Mouse (Mus musculus): ENCODE measurements around the gene Nosip.

DNA sequence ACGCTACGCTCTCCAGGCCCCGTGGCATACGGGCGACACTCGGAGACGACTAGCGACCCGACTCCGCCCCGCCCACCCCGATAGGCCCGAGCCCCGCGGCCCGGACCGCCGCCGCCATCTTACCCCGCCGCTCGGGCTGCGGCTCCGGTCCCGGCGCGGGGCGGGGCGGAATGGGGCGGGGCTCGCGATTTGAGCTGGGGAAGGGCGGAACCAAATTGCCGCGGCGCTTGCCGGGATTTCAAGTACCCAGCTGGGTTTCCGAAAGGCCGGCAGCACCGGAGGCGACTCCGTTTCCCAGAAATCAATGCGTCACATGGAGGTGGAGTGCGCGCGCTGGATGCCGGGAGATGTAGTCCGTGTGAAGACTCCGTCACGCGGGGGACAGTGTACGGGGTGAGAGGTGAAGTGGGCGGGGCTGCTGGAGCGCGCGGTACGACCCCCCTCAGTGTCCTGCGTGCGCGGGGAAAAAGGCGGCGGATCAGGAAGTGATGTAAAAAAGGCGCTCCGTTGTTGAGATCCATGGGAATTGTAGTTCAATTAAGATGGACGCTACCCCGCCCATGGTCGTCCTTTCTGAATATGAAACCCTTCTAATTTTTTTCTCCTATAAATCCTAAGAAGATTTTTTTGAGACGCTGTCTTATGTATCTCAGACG is 46.1 kb upstream of the Nosip start, which contains the start of gene Scaf1:
- TF ChIP-seq POLR2A (IDR thresholded peaks at IDR 0.05; ENCODE audit: low read depth, low read length): peak; percentile 50
- TF ChIP-seq CTCF (IDR thresholded peaks at IDR 0.05; ENCODE audit: borderline replicate concordance, insufficient read depth, low read length): no peak
